Mouse (Mus musculus) liver, postnatal 0 days (tissue): ENCODE measurements around the gene Itgb7.

Source experiments
- CTCF ChIP-seq: sonication (generic); IDR thresholded peaks from 2 replicates; pipeline ENCODE4 v1.5.1; 2016; ENCODE audit warnings: antibody characterized with exemption, low read depth
- EP300 ChIP-seq: IDR thresholded peaks from 2 replicates; pipeline ENCODE4 v1.6.1; 2016; ENCODE audit warnings: antibody characterized with exemption, low read depth, mild to moderate bottlenecking

DNA sequence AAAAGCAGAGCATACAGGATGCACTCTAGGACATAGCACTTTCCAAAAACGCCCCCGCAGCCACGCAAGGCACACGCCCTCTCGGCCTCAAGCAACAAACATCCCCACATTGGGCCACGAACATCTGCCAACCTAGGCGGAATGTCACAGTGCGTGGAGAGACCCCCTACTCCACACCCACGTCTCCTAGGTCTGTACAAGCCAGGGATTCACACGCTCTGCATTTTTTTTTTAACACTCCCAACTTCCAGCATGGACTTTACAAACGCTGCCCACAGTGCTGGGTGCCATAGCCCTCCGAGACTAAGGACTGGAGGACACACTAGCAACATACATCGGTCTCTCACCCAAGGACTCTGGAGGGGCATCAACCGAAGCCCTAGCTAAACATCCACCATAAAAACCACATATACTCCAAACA is 13.7 kb upstream of the Itgb7 start:
- TF ChIP-seq CTCF, result no peak
- TF ChIP-seq EP300, result no peak
